Mouse (Mus musculus) C2C12 (cell line): ENCODE data around the gene Eml3.

Experiments used
- CTCF ChIP-seq: IDR thresholded peaks from one replicate; pipeline ENCODE4 v1.5.1; 2011; ENCODE audit not compliant: control insufficient read depth, insufficient read depth, insufficient read length
- FOSL1 ChIP-seq: IDR thresholded peaks from one replicate; pipeline ENCODE4 v1.8.0; 2011; ENCODE audit warnings: mild to moderate bottlenecking, low read length; ENCODE audit not compliant: poor library complexity, insufficient read depth, severe bottlenecking
- MAX ChIP-seq: IDR thresholded peaks from one replicate; pipeline ENCODE4 v1.6.1; 2011; ENCODE audit warnings: mild to moderate bottlenecking, control low read depth
- USF1 ChIP-seq: IDR thresholded peaks from one replicate; pipeline ENCODE4 v1.6.1; 2011; ENCODE audit warnings: low read depth, mild to moderate bottlenecking, control low read depth, moderate library complexity

DNA sequence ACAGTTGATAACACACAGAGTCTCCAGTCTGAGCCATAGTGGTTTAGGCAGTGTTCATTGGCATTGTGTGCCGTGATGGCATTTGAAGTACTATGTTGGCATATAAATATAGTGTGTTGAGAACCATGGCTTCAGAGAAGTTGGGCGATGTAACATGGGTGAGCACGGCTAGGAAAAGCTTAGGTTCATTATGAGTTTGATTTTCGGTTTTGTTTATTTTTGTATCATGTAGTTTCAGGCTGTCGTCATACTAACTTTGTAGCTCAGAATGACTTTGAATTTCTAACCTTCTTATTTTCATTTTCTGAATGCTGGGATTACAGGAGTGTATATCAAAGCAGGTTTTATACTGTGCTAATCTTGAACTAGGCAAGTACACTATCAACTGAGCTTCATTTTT lies 25.9 kb upstream of the Eml3 start:
- TF ChIP-seq CTCF: no peak
- no peak for TF ChIP-seq MAX
- no peak for TF ChIP-seq USF1
- no peak for TF ChIP-seq FOSL1
